Mouse (Mus musculus): Measurements from ENCODE around the gene Foxo4.

The Foxo4 gene

DNA sequence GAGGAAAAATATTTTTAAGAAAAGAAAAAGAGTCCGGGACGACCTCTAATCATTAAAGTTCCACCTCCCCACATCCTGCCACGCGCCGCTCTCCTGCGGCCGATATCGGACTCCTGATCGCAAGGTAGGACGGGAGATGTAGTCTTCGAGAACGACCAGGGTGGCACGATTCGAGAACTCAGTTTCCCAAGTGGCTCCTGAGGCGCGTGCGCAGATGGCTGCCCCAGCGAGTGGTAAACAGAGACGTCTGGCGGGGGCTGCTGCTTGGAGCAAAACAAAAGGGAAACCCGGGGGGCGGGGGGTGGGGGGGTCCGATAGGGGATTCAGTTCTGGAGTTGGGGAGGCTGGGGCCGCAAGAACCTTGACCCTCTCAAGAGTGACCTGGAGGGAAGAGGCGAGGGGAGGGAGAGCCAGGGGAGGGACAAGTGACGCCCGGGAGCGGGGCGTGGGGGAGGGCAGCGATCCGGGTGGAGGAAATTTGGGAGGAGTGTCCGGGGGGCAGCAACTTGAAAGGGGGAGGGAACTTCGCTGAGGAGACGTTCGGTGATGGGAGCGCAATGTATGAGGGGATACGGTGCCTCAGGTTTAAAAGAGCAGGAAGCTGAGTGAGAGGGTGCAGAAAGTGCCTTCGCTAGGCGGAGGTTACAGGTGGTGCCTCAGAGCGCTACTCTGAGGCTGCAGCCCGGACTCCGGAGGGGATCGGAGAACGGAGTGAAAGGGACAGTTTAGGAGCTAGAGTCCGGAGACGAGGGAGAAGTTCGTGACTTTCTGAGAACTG lies at the start of gene Foxo4:
Gene Foxo4, plus strand, starts transcription at position 577 of the 778 bp plus-strand sequence.
- DNase-seq, result peak; percentile 91 to 95

DNA sequence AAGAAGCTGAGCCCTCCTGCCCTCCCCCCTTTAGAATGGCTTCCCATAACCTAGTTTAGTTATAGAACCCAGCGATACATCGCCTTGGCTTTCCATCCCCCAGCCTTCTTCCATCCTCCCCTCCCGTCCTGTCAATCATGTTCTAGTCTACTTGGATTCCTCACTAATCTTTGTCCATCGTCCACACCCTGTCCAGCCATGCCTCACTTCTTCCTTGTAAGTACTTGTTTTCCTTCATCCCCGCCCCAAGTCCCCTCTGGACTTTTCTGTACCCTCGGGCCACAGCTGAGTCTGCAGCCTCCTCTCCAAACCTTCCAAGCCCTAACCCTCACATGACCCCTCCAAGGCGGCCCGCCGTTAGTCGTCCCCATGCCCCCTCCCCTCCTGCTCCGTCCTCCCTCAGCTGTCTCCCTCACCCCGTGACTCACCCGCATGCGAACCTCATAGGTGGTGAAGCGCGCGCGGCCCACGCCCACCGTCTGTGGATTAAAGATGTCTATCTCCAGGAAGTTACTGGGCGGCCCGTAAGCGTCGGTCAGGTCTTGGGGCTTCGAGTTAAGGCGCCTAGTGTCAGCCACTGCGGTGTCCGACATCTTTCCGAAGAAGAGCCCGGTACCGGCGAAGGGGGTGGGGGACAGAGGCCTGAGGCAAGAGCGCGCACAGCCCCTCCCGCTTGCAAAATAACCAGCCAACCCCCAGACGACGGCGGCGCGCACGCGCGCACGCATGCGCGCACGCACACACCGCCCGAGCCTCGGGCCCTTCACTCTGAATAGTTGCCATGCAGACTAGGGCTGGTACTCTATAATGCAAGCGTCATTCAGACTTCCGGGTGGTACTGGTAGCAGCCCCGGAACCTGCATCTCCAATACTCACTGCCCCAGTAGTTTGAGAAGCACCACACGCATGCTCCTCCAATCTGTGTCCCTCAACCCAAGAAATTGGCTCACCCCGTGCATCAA lies 32.2 kb upstream of the Foxo4 start, which contains the start of gene Snx12:
Gene Snx12, minus strand, starts transcription at position 730 of the 962 bp plus-strand sequence.
- peak; percentile 83 to 91 for DNase-seq

DNA sequence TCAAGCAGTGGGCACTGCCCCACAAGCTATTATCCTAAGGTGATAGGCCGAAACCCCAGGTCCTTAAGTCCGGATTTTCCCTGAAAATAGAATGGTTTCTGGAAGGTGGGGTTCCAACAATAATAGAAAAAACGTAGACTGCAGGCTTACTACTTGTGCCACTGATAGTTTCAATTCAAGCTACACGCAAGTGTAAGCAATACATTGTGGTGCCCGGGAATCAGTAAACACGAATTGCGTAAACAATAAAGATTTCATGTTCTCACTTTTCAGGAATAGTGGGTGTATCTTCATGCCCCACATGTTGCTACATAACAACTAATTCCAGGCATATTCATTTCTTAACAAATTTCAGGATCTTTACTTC lies 31.5 kb upstream of the Foxo4 start:
- DNase-seq, result no peak

DNA sequence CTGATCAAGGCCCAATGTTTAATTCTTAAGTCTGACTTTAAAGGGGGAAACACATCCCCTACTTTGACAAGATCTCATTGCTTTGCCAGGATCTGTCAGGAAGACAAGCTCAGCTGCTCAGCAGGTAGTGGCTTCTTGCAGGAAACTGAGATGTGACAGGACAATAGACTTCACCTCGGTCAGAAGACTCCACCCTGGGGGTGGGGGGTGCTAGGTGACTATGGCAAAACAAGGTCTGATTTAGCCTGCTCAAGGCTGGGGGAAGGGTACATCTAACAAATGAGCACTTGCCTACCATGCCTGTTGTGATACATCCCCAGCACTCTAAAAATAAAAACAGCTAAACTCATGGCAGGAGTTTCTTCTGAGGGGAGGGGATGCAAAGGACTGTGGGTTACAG lies 9.3 kb upstream of the Foxo4 start:
- peak in 1 of 2 experiments; percentile 8 for DNase-seq

DNA sequence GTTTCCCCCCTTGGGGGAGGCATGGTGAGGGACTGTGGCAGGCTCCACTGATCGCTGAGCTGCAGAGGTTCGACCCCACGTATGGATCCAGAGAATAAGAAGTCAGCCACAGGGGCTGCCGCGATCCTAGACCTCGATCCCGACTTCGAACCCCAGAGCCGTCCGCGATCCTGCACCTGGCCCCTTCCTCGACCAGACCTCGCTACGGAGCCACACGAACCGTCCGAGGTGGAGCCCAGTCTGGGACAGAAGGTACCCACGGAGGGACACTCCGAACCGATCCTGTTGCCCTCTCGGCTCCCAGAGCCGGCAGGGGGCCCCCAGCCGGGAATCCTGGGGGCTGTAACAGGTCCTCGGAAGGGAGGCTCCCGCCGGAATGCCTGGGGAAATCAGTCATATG lies 412 bp downstream of the Foxo4 start:
- DNase-seq, result peak in 1 of 2 experiments; percentile 21

DNA sequence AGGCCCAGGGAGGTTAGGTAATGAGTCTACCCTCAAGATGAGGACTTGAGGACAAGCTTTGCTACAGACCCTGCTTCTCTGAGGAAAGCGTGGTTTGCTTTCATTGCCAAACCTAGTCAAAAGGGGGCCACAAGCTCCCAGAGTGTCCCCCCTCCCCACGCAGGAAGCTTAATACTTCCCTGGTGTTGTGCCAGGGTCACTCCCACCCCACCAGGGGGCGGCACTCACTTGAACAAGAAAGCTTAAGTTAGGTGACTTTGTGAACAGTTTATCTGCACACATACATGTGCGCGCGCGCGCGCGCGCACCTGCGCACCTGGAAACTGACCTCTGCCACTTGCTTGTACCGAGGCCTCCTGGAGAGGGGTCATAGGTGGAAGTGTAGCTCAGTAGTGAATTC lies 2.3 kb downstream of the Foxo4 start:
- peak in 1 of 2 experiments; percentile 51 for DNase-seq

DNA sequence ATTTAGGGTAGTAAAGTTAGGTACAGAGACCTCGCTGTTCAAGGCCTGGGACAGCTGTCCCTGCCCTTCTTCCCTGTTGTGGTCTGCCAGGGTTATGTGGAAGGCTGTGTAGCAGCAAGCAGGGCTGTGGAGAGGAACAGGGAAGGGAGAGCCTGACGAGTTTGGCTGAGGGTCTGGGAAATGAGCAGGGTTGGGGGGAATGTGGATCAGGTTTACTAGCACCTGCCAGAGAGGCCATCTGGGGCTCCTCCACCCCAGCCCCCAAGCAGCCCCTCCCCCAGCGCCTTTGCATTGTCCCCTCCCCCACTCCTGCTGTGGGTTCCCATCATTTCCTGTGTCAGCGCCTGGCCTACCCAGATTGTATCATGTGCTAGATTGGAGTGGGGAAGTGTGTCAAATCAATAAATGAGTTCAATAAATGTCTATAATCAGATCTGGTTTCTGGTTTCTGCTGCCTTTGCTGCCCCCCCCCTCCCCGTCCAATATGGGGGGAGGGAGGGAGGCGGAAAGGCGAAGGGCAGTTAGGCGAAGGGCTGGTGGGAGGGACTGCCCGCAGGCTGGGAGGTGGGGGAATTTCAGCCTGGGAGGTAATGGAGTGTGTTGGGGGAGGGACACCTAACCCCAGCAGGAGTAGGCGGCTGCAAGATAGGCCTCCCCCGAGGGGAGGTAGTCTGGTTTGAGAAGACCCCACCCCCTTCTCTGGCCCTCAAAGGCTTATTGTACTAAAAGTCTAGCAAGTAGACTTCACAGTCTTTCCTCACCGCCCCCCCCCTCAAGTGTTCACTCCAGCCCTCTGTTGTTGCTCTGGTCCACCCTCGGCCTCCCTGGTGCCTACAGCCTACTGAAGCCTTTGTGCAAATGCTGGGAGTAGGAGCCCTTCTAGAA lies 6.4 kb downstream of the Foxo4 start:
- DNase-seq, result no peak

DNA sequence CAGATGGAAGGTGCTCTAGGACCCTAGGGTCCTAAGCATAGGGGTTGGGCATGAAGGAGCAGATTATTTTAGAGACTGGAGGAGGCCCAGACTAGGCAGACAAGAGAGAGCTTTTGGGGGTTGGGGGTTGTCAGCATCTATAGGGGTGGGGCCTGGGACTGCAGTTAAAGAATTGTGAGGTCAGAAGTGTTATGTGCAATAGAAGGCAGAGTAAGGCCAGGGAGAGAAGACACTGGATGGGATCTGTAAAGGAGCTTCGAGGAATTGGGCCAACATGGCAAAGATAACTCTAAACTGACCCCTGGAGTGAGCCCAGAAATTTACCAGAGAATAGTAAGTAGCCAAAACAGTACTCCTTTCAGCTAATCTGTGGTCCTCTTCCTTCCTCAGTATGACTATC lies 9.6 kb downstream of the Foxo4 start, which contains the start of gene Gm614:
Gene Gm614, minus strand, starts transcription at position 101 of the 400 bp plus-strand sequence.
- DNase-seq, result no peak

DNA sequence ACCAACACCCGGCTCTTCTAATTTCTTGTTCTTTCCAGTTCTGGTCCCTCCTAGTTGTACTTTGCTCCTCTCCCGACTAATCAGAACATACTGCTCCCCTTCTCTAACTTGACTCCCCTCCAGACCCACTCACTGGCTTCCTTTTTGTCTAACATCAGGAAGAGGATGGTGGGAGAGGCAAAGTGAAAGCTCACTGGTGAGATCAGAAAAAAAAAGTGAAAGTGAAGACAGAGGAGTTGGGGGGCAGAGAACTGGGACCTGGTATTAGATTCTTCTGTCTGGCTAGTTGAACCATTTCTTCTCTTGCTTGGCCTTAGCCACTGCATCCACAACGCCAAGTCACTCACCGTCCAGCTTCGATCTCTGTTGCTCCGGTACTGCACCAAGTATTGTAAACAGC lies 12.3 kb downstream of the Foxo4 start:
- no peak for DNase-seq

DNA sequence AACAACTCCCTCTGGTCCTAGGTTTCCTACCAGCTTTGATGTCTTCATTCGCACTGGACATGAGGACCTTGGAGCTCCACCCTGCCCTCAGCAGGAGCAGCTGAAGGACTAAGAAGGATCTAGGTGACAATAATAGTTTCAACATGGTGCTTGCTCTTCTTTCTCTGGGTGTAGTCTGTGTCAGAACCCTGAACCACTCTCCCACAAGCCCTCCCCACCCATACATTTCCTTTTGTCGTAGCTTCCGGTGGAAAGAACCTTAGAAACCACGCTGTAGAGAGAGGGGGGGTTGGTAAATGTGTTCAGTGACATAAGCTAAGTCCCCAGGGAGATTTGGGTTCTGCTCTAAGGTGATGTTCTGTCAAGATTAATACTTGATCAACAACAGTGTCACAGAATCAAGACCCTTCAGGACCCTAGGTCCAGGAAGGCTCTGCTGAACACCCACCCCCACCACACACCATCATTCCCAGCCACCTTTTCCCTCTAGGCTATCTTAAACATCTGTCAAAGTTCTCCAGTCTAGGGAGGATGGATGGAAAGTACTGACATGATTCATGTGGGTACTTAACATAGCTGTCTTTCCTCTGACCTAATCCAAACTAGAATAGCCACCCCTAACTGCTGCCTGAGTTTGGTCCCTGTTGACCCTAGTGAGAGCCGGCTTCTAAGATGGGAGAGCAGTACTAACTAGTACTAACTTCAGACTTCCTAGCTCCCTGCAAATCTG lies 13.9 kb downstream of the Foxo4 start, which contains the start of gene Il2rg:
Gene Il2rg, minus strand, starts transcription at position 231 of the 730 bp plus-strand sequence.
- DNase-seq, result no peak

DNA sequence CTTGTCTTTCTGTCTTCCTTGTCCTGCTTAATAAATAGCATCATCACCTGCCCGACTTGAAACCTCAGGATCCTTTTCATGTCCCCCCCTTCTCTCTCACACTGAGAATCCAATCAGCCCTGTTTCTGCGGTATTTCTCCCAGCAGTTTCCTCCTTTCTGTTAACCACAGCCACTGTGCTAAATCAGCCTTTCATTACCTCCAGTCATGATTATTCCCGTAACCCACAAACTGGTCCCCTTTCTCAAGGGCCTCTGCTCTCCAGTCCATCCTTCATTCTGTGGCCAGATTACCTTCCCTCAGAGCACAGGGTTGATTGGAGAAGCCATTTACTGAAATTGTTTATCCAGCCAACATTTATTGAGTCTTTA lies 14.4 kb downstream of the Foxo4 start, which contains the start of gene Gm20489:
Gene Gm20489, minus strand, starts transcription at position 269 of the 370 bp plus-strand sequence.
- DNase-seq, result no peak

DNA sequence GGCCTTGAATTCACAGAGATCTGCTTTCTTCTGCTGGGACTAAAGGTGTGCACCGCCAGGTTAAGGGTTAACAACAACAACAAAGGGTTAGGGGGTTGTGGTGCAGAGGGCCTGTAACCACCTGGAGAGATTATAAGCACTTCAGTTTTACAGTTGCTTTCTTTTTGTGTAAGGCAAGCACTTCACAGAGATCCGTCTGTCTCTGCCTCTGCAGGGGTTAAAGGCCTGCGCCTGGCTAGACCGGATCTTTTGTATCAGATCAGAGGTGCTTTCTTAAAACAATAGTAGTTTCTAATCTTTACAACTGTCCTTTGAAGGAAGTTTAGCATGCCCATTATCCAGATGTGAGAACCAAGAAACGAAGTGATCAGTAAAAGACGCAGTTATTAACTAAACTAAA lies 19.1 kb downstream of the Foxo4 start:
- no peak for DNase-seq

DNA sequence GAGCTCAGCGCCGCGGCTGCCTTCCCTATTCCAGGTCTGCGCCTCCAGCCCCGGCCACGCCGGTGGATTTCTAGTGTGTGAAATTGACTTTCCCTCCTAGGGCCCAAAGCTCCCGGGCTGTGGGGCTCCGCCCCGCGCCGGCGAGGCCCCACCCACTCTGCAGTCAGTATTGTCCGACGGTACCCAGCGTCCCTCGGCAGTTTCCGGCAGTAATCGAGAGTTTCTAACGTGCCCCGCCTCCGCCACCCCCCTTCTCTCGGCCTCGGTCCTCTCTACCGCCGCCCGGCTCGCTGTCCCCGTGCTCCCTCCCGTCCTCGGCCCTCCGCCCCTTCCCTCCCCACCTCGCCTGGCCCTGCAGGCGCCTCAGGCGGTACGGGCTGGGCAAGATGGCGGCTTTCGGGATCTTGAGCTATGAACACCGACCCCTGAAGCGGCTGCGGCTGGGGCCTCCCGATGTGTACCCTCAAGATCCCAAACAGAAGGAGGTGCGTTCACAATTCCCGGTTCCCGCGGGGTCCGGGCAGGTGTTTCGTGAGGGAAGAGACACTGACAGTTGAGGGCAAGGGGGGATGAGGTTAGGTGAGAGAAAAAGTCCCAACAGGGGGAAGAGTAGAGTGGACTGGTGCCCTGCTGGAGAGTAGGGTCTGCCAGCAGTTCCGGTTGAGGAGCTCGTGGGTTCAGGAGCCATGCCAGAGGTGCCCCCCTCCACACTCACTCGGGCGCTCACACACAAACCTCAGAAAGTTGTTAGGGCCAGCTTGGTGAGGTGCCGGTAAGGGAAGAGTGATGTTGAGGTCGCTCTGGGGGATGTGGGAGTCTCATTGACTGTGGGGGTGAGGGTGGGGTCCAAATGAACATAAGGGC lies 19.8 kb downstream of the Foxo4 start, which contains the start of gene Med12:
Gene Med12, plus strand, starts transcription at position 156 of the 864 bp plus-strand sequence.
- peak; percentile 96 for DNase-seq

DNA sequence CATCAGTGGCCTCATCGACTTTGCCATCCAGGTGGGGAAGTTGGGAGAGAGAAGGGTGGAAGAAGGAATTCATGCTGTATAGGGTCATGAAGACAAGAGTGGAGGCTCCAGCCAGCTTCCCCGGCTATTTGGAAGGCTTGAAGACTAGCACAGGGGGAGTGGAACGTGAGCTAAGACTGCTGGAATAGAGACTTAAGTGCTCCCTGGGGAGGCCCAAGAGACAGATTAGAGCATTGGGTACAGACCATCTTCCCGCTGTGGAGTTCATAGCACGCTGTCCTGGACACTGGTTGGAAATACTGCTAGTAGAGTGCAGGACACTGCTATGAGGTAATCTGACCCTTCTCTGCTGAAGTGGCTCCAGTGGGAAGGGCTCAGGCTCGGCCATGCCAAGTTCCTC lies 28.5 kb downstream of the Foxo4 start:
- no peak for DNase-seq

DNA sequence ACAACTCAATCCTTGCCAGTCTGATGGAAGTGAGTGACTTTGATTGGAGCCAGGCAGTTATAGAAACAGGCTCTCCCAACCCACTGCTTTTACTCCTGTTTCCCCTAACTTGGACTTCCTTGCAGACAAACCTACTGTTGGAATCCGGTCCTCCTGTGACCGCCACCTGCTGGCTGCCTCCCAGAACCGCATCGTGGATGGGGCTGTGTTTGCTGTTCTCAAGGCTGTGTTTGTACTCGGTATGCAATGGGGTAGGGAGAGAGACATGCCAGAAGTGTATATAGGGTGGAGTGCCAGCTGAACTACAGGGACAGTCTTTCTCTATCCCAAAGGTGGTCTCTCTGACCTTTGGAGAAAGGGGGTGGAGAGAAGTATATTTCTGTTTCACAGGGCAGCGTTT lies 31.2 kb downstream of the Foxo4 start:
- peak; percentile 39 to 73 for DNase-seq

DNA sequence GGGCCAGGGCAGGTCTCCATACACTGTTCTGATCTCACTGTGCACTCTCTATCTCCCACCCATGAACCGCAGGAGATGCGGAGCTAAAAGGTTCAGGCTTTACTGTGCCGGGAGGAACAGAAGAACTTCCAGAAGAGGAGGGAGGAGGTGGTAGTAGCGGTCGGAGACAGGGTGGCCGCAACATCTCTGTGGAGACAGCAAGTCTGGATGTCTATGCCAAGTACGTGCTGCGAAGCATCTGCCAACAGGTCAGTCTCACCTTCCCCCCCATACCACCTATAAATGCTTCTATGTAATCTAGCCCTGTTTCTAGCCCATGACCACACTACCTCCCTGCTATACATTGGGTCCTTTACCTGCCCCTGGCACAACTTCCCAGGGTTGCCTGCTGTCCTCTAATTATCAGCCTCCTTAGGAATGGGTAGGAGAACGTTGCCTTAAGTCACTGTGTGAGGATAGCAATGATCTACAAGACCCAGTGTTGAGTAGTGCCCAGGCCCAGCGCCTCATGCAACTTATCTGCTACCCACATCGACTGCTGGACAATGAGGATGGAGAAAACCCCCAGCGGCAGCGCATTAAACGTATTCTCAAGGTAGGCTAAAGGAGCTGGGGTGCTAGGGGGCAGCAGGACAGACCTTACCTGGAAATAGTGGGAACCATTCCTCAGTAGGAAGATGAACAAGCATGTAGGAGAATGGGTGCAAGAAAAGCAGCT lies 31.8 kb downstream of the Foxo4 start:
- DNase-seq, result no peak

DNA sequence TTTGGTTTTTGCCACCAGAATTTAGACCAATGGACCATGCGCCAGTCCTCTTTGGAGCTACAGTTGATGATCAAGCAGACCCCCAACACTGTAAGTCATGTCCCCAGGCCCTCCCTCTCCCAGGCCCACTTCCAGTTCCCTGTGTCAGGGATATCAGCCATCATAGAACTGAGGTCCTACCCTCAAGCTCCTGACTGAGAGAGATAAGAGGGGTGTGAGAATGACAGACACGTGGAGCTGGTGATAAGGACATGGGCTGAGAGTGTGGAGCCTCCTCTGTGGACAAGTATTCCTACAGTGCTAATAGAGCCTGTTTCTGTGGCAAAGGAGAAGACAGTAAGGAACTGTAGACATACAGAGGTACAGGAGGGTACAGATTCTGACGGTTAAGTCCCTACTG lies 33.2 kb downstream of the Foxo4 start:
- no peak for DNase-seq

DNA sequence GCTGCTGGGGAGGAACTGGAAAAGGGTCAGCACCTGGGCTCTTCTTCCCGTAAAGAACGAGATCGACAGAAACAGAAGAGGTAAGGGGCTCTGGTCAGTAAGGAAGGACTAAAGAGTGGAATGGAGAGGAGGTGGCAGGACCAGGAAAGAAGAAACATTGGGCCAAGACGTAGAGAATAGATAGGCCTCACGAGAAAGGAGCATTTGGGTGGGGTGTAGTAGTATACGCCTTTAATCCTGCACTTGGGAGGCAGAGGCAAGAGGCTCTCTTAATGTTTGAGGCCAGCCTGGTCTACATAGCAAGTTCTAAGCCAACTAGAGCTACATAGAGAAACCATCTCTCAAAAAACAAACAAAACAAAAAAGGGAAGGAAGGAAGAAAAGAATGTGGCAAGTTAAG lies 34.1 kb downstream of the Foxo4 start:
- DNase-seq, result no peak

DNA sequence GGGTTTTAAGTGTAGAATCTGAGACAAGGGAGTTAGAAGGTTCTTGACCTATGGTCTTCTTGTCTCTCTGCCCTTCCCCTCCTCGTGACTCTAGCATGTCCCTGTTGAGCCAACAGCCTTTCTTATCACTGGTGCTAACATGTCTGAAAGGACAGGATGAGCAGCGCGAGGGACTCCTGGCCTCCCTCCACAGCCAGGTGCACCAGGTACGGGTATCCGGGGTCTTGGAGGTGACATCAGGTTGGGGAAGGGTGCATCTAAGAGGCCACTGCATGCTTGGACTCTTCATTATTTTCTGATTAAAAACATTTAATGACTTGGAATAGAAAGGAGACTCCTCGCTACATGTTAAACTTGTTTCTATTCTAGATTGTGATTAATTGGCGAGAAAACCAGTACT lies 34.7 kb downstream of the Foxo4 start:
- no peak for DNase-seq

DNA sequence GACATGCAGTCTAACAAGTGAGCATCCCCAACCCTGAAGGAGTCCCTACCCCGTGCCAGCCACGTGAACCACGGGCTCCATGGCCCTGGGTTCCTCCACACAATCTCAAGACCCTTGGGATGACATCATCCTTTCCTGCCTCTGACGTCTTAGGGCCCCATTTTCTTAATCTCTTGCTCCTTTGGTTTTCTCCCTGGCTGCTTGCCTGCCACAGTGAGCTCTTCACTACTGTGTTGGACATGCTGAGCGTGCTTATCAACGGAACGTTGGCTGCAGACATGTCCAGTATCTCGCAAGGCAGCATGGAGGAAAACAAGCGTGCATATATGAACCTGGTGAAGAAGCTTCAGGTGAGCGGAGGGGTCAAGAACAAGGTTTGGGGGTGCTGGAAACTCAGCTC lies 35.8 kb downstream of the Foxo4 start:
- no peak for DNase-seq
